Mouse (Mus musculus): ENCODE results near the gene Dhrs3. TPM values are rescaled to one million over a fixed set of nuclear protein-coding genes. Genes with fewer than 3 reads are reported as not detected.

Dhrs3 gene
- total RNA-seq, 4 experiments from 2014 or later = 98.8 to 151 (median 131) TPM

DNA sequence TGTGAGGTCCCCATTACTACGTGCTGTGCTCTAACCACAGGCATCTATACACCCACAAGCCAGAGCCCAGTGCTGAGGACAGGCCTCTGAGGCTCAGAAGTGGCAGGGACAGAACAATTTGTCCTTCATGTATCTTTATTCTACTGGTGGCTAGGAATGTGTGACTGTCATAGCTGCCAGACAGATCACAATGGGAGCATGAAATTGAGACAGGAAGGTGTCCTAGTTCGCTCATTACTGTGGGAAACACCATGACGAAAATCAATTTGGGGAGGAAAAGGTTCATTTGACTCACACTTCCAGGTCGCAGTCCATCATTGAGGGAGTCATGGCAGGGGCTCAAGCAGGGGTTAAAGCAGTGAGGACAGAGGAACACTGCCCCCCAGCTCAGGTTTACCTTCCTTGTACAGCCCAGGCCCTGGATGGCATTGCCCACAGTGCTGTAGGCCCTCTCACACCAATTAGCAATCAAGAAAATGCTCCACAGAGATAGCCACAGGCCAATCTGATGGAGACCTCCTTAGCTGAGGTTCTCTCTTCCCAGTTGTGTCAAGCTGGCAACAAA, 47.3 kb downstream of the Dhrs3 start:
- DNase-seq (ENCODE audit: low spot score) = no peak

DNA sequence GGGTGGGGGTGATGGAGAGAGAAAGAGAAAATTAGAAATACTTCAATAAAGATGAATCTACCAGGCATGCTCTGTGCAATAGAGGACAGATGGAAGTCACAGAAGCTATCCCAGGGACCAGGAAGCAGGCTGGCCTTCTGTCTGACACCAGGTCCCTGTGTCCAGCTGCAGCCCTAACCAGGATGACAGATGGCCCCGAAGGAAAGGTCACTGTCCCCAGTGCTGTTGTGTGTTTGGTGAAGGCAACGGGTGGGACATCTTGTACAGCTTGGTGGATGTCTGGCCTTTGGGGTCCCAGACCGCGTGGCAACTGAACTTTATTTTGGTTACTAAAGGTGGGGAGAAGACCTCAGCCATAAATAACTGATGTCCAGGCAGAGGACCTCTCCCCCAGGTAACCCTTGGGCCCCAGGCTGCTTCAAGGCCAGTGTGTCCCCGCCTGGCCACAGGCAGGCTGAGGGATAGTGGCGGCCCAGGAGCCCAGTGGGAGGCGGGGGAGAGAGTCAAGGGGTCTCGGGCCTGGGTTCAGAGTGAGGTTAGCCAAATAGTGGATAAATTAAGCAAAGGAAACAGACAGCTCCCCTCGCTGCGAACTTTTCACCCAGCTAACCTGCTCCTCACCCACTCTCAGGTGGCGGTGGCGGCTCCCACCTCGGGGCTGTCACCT, 48.3 kb downstream of the Dhrs3 start:
- no peak for DNase-seq (ENCODE audit: low spot score)

- DNase-seq (ENCODE audit: low spot score) = no peak
Observed at GRCm38 (mm10) chr4:144942433-144942832, 49.8 kb downstream of the Dhrs3 start.

- DNase-seq (ENCODE audit: low spot score) = no peak
Observed at GRCm38 (mm10) chr4:144943273-144943672, 50.6 kb downstream of the Dhrs3 start.

DNA sequence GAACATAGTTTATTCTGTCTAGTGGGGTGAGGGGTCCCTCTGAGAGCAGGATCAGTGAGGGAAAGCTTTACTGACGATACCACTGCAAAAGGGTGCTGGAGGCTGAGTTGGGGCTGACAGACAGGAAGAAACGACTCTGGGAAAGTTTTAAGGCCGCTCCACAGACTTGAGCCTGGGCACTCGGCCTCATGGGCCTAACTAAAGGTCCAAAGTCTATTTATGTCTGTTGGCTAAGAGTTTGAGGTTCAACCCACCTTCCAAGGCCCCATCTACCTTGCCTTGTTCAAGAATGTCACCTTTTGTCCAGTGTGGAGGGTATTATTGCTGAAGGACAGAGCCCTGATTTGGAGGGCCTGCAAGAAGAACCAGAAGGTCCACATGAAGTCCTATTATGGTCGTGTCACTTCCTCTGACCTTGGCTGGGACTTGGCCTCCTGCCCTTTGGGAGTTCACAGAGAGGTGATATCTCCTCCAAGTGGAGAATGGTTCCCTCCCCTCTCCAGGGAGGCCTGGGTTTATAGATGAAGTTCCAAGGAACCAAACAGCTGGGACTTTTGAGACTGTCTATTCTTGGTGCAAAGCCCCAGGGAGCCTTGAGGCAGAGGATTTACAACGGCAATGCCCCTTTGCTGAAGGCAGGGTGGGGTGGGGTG, 55.2 kb downstream of the Dhrs3 start:
- DNase-seq (ENCODE audit: low spot score) = peak; percentile 94

GRCm38 (mm10) chr4:144949441-144950326, 57.1 kb downstream of the Dhrs3 start:
- peak; percentile 77 for DNase-seq (ENCODE audit: low spot score)

DNA sequence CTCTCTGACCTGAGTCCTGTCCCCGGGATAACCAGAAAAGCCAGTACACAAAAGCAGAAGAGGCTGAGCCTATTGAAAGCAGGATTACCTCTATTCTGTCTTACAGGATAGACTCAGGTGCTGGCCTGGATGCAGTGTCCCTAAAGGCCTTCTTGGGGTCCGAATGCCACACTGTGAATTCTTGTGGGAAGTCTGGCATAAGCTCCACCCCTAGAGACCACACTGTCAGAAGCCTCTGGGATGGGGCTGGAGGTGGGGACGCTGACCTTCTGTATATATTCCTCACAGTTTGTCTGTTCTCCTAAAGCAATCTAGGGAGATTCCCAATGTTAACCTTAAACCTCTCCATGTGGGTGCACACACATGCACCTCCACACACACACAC, 57.7 kb downstream of the Dhrs3 start:
- DNase-seq (ENCODE audit: low spot score) = no peak

DNA sequence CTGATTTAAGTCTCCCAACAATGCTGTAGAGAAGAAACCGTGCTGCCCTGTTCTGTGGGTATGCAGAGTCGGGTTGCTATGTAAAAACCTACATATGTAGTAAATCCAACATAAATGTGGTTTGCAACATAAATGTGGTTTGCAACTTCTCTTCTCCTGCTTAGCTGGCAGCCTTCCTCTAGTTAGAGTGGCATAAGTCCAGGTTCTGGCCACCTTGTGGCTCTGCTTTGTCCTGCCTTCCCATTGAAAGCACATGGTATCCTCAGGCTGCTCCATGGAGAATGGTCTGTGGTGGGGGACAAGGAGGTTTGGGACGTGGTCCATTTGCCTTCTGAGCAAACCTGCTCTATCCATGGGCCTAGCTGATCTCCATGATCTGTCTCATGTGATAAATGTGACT, 58.3 kb downstream of the Dhrs3 start:
- DNase-seq (ENCODE audit: low spot score) = no peak

GRCm38 (mm10) chr4:144951859-144952258, 59.2 kb downstream of the Dhrs3 start:
- peak; percentile 74 for DNase-seq (ENCODE audit: low spot score)

DNA sequence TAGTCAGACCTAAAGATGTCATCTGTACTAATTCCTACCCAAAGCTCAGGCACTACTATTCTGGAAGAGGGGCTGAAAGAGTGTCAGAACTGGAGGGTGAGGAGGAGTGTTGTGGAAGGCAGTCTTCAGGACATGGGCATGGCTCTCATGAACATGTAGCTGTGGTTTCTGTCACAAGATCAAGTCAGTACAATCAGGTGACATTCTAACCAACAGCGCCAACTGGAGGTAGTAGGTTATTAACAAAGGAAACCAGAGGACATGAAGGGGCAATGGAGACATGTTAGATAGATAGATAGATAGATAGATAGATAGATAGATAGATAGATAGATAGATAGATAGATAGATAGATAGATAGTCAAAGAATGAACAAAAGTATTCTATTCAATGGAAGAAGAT, 60.8 kb downstream of the Dhrs3 start:
- DNase-seq (ENCODE audit: low spot score) = no peak

GRCm38 (mm10) chr4:144955863-144956262, 63.2 kb downstream of the Dhrs3 start:
- DNase-seq (ENCODE audit: low spot score) = no peak

GRCm38 (mm10) chr4:144956293-144956692, 63.7 kb downstream of the Dhrs3 start:
- DNase-seq (ENCODE audit: low spot score) = no peak

GRCm38 (mm10) chr4:144957186-144957585, 64.6 kb downstream of the Dhrs3 start:
- DNase-seq (ENCODE audit: low spot score) = no peak

DNA sequence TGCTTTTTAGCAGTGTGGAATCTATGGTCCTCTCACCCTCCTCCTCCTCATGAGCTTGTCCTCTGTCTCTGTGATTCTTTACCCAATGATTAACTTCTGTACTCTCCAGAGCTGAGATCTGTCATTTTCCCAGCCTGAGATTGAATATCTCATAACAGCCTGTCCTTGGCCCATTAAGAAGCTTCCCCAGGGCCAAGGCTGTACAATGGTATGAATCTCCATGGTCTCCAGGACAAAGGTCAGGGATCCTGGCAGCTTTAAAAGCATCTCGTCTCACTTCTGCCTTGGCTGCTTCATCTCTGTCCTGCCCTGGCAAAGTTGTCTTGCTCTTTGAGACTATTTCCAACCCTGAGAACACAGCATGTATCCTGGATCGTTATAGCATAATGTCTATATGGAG, 65.1 kb downstream of the Dhrs3 start:
- no peak for DNase-seq (ENCODE audit: low spot score)

GRCm38 (mm10) chr4:144960188-144960904, 67.7 kb downstream of the Dhrs3 start:
- peak; percentile 70 for DNase-seq (ENCODE audit: low spot score)

DNA sequence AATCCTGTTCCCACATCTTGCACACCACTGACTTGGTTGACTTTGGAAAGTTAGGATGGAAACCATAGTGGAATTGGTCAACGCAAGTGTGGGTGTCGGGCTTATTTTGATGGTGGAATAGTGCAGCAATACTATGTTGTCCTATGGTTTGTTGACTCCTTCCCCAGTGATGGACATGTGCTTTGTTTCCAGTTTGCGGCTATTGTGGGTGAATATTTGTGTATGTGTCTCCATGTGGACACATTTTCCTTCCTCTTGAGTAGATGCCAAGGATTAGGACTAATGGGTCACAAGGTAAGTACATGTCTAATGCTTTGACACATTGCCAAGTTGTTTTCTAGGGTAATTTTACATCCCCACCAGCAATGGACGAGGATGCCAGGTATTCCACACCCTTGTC, 68.6 kb downstream of the Dhrs3 start:
- DNase-seq (ENCODE audit: low spot score) = no peak

GRCm38 (mm10) chr4:144961696-144962095, 69.1 kb downstream of the Dhrs3 start:
- no peak for DNase-seq (ENCODE audit: low spot score)

GRCm38 (mm10) chr4:144965255-144965654, 72.6 kb downstream of the Dhrs3 start:
- no peak for DNase-seq (ENCODE audit: low spot score)

DNA sequence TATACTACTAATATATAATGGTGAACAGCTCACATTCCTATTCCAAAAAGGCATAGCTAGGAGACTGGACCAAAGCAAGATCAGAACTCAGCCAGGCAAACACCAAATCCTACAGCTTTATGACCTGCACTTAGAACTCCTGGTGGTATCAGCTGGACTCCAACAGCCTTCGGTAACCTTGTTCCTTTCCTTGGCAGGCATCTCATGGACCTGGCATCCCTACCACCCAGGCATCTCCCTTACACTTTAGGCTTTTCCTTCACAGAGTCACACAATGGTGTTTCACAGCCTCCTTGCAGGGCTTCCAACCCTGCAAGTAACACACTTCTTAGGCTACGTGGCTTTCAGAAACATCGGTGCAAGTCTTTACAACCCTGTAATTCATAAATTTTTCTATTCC, 75.7 kb downstream of the Dhrs3 start:
- DNase-seq (ENCODE audit: low spot score) = no peak

- DNase-seq (ENCODE audit: low spot score) = no peak
Observed at GRCm38 (mm10) chr4:144969030-144969429, 76.4 kb downstream of the Dhrs3 start.

DNA sequence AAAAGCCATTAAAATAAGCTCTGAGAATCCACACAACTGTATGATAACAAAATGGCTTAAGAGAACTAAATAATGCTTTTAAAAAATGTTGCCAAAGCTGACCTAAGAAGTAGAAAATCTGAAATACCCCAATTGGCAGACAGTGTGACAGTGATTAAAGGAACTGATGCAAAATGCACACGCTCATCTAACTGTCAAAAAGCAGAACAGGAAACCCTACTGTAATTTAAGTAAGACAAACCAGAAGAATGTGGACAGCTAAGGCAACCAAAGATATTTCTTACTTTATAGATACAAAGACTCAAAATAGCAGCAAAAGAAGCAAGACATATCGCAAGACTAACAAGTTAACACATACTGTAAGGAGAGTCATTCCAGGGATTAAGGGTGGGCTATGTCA, 78.4 kb downstream of the Dhrs3 start:
- no peak for DNase-seq (ENCODE audit: low spot score)

Data from heart, adult 8-10 months (tissue).